Mouse (Mus musculus) erythroblast, adult 5-6 weeks (primary cell): ENCODE results near the gene Ccdc148. TPM values are rescaled to one million over a fixed set of nuclear protein-coding genes. Genes with fewer than 3 reads are reported as not detected.

Experiments
- ATAC-seq: replicated peaks from 2 replicates; pipeline ENCODE4 v1.8.0; 2016; ENCODE audit warnings: moderate number of reproducible peaks, mild to moderate bottlenecking, moderate TSS enrichment, inconsistent platforms; ENCODE audit not compliant: poor library complexity, low FRiP score, severe bottlenecking
- total RNA-seq, 2 experiments: library from RNA; stranded (forward) in 1 of 2; stranded (reverse) in 1 of 2; fragments of 150-400 nt in 1 of 2; fragments of 200-764, 138-1000 nt in 1 of 2; gene quantifications; 2 replicates each; pipeline versions ENCODE4 v1.2.3 to v1.2.4; 2015 to 2017; ENCODE audit warnings: low replicate concordance in 2 of 2

Ccdc148 gene
- 0.58 and 1.0 TPM in 2 replicates for total RNA-seq (2015; ENCODE audit: low replicate concordance)
- total RNA-seq (2017; ENCODE audit: low replicate concordance) = 0.28 and 0.85 TPM in 2 replicates

DNA sequence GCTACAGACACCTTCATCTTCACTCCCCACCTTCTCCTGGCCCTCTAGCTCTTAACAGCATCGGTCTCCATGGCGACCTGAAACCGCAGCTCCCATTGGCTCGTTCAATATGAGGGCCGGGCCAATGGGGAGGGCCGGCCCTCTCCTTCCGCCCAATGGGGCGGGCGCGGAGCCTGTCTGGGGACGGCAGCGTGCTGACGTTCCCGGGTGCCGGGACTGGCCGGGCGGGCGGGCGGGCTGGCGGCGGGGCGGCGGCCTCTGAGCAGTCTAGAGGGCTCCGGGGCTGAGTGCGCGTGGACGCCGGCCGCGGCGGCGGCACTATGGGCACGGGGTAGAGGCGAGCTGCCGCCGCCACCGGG is at the start of gene Ccdc148, which contains the start of gene Pkp4:
TSS of gene Ccdc148 (minus strand) at position 79 of the 359 bp plus-strand sequence.
TSS of gene Pkp4 (plus strand) at position 246 of the 359 bp plus-strand sequence.
- ATAC-seq = no peak

DNA sequence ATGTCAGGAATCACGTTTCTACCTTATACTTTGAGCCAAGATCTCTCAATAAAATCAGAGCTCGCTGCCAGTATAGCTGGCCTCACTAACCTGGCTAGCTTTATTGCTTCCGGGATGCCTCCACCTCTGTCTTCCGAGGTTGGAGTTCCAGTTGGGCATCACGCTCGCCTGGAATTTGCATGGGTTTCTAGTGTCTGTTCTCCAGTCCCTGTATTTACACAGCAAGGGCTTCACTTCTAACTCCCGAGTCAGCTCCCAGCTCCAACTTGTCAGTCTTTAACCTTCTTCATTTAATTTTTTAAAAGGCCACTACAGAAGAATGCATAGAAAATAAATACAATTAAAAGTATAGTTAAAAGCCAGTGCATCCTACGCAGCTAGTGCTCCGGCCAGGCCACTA is 47.8 kb upstream of the Ccdc148 start:
- ATAC-seq = no peak

DNA sequence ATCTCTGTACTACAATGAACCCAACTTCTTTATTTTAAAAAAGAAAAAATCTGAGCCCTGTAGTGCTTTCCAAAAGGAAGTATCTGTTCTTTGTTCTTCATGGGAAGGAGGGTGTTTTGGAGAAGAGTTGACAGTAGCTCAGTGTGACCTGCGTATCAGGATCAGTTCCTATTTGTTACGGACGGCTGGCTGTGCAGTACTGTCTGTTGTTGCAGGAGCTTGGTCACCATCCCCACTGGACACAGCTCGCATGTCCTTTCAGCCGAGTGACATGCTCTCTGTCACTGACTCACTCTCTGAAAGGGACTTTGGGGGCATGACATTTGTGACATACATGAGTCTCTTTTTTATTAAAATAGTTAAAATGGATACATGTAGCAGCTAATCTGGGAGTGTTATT is 47.2 kb upstream of the Ccdc148 start:
- no peak for ATAC-seq

DNA sequence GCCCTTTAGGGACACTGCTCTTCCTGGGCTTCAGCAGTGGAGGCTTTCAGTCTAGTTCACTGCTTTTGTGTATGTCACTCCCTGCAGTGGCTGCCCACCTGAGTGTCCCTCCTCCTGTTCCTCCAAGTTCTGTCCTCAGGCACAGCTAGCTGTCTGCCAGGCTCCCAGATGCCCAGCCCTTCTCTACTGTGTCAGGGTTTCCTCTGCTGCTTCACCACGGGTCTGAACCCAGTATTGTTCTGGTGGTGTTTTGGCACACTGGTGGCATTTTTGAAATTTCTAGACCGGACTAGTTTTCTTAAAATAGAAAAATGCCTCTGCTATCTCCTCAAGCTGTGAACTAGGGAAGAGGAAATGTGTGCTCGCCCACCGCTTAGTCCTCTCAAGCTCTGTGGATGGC is 46.8 kb upstream of the Ccdc148 start:
- no peak for ATAC-seq

DNA sequence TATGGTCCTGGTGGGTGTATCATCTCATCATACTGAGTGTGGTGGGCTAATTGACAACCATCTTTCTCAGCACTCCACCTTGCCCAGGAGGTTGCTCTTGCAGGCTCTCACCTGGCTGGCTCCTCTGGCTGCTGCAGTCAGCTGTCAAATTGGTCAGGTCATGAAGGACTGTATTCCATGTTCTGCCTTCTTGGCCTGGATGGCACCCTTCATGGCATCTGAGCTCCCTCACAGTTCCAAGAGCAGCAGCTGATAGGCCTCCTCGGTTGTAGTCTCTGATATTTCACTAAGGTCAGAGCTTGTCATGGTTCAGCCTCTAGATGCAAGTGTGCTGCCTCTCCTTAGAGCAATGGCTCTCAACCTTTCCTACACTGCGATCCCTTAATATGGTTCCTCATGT is 45.7 kb upstream of the Ccdc148 start:
- no peak for ATAC-seq

DNA sequence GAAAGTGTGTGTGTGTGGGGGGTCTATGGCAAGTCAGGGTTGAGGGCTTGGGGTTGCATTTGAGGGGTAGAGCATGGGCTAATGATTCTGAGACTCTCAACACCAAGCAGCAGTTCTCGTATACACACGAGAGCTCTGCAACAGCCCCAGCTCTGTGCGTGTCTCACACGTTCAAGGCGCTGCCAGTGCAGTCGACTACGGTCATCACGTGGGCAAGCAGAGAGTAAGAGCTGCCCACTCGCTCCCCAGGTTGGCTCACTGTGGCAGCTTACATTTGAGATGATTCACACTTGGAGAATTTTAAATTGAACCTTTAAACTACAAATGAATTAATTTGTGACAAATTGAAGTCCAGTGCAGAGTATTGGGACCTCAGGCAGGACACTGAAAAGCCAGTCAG is 44.6 kb upstream of the Ccdc148 start:
- no peak for ATAC-seq

- ATAC-seq = no peak
Measured at GRCm38 (mm10) chr2:59203627-59204425, 43.3 kb upstream of the Ccdc148 start.

DNA sequence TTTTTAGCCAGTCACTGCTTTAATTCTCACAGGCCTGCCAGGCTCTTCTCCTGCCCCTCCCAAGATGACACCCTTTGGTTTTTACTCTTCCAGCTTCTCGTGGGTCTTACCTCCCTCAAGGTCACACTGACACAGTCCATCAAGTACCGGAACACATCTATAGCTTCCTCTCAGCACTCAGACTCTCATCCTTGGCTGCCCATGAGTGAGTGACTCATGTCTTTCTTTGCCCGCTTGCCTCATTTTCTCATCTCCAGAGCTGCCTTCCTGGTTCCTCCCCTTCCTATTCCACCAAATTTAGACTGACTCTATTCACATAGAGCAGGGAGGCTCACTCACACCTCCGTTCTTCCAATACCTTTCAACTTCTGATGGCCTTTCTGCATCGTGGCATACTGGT is 42.4 kb upstream of the Ccdc148 start:
- ATAC-seq = no peak

DNA sequence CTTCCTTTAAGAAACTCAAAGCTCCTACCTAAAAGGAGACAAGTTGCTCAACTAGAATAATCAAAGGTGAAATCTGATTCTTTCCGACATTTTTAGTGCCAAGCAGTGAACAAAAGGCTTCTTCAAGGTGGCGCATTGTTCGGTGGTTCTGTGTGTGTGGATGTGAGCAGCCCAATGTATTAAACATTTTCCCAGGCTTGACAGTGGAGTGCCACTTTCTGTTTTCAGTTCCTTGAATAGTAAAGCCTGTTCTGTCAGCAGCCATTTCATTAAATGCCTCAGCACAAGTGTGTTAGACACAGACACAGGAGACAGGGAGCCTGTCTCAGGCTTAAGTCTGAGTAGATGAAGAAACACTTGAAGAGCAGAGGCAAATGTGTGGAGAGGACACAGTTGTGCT is 40.0 kb upstream of the Ccdc148 start:
- ATAC-seq = no peak

GRCm38 (mm10) chr2:59199476-59199976 is 39.0 kb upstream of the Ccdc148 start:
- ATAC-seq = no peak

DNA sequence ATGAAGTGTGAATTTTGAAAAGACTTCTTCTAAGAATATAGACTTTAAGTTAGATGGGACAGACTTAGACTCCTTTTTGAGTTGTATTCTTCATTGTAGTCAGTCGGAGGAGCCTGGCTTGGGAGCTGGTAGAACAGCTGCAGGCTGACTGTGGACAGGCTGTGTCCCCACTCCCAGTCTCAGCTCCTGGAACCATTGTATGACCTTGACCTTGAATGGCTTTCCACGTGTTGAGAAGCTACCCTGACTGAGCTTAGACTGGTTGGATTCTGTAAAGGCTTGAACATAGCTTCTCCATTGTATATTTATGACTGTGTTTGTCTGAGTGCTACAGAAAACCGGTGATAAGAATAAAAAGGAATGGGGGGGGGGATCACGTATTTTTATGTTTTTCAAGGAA is 36.7 kb upstream of the Ccdc148 start:
- no peak for ATAC-seq

DNA sequence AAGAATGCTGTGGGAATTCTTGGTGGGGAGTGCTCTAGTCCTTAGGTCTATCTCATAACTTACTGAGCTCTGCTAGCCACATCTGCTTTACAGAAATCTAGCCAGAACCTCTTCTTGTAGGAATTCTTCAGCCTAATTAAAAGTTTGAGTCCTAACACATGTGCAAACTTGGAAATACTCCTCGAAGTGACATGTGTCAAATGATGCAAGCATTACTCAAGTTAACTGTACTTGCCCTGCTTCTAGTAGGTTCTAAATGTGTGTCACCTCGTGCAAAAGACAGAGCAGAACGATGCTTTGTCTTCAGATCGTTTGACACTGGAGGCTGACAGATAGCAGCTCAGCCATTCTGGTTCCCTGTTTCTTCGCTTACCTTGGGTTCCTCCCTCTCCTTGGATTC is 32.6 kb upstream of the Ccdc148 start:
- no peak for ATAC-seq

DNA sequence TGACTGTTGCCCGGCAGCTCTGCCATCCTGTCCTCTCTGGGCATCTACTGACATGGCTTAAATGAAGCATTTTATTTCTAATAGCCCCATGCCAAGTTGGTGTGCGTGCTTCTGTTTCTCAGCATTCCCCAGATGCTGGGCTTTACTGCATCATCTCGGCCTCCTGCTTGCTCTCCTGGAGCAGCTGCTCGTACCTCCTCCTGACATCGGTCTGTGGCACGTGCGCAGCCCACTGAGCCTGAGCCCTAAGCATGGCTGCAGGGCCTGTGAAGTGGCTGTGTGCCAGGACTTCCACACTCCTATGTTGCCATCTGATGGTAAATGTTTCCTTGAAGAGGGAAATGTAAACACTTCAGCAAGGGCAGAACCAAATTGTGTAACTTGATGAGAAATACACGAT is 31.0 kb upstream of the Ccdc148 start:
- ATAC-seq = no peak

DNA sequence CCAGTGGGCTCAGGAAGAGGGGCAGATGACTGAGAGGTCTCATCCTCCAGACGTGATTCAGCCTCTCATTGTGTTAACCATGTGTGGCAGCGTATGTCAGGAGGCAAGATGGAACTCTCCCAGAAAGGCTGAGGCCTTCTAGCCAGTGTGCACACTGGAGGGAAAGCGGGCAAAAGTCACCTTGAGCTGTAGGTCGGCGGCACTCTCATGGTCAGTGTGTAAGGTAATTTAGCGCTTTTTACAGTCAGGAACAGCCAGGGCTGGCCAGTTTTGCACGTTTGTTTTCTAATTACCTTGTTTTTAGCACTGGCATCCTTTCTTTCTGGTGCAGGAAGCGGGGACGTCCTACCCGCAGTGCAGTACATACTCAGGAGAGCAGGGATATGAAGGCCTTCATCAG is 29.7 kb upstream of the Ccdc148 start:
- ATAC-seq = no peak

- no peak for ATAC-seq
Measured at GRCm38 (mm10) chr2:59189661-59190185, 29.2 kb upstream of the Ccdc148 start.

GRCm38 (mm10) chr2:59188306-59188705 is 27.8 kb upstream of the Ccdc148 start:
- ATAC-seq = no peak

DNA sequence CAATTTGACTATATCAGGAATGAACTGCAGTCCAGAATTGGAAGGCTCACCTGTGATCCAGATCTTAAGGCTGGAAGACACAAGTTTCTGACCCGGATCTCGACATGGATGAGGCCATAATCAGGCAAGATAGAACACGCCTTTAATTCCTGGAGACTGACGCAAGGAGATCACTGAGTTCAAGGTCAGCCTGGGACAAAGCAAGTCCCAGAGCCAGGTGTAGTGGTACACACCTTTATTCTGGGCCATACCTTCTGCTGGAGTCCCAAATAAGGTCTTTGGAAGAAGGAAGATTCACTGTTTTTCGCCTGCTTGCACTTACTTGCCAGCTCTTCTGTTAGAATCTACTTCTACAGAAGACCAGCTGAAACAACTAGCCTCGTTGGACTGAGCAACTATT is 26.5 kb upstream of the Ccdc148 start:
- no peak for ATAC-seq

DNA sequence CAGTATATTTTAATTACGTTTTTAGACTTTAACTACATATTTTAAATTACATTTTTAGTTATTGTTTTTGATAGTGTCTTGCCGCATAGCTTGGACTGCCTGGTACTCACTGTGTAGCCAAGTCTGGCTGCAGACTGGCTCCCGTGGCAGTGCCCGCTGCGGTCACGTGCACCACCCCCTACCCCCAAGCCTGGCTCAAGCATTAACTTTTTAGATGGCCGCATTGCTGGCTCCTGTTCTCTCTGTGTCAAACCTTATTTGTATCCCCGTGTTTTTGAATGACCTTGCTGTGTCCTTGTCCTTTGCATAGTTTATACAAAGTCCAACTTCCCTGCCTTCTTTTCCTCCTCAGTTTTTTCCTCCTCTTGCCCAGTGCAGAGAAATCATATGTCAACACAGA is 25.6 kb upstream of the Ccdc148 start:
- ATAC-seq = no peak

DNA sequence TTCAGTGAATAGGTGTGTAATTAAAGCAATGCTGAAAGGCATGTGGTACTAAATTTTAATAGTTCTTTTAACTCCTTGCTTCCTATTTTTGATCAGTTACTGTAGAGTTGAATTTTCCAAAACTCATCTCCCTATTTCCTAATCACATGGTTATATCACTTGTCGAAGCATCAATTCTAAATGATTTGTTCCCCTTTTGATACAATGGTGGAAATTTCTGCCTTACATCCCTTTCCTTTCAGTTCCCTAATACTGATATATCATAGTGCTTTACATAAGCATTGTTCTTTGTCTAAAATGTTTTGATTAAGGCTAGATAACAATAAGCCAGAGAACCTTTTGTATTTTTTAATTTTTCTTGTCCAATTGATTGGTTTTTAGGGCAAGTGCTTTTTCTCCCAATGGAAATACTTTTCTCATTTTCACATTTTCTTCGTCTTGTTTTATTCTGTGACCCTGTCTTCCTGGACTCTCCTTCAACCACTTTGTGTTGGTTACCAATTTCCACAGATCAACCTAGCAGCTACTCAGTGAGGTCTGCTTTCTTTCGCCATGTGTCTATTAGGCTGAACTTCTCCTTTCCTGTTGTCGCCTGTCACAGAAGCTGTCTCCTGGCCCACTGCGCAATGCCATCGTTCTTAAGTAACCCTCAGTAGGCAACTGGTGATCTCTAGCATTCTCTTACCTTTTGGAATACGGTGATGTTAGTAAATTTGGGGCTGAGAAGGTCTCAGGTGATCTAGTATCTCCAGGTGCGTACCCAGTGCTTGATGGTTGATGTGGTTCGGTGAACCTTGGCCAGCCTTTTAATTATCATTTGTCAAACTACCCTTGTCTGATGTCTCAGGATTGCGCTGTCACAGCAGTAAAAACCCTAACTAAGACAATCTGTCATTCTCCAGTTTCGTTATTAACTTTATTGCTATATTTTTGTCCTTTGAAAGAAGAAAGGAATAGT is 23.9 kb upstream of the Ccdc148 start:
- ATAC-seq = no peak

DNA sequence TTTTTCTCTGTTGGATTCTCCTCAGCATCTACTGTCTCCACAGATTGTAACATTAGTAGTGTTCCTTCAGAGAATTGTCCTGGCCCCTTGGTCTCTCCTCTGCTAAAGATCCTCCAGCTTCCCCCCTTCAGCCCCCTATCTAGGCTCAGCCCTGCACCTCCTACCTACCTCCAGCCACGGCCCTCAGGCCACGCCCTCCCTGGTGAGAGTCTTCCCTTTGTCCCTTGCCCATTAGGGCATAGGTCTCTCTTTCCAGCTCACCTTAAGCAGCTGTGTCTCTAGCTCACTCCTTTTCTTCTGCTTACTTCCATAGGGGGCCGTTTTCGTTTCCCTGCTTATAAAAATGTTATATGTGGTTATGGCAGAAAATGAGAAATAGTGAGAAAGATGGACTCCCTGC is 23.1 kb upstream of the Ccdc148 start:
- no peak for ATAC-seq
